Mouse (Mus musculus) forebrain, embryonic 15.5 days (tissue): Measurements from ENCODE around the gene Nol4l. TPM values are rescaled to one million over a fixed set of nuclear protein-coding genes. Genes with fewer than 3 reads are reported as not detected.

Experiments
- ATAC-seq: fragments of 200-750 bp; cut with Nextera tagmentation; replicated peaks from 2 replicates; pipeline ENCODE4 v1.8.0; 2017; ENCODE audit warnings: mild to moderate bottlenecking, moderate TSS enrichment, moderate library complexity
- H3K27ac ChIP-seq: fragments of 300-500 bp; sonication (generic); replicated peaks from 2 replicates; pipeline ENCODE4 v1.5.1; 2015; ENCODE audit warnings: mild to moderate bottlenecking, inconsistent platforms
- H3K27me3 ChIP-seq: fragments of 300-500 bp; sonication (generic); 2 replicates; pipeline ENCODE4 v1.6.1; 2015; ENCODE audit warnings: inconsistent platforms
- H3K36me3 ChIP-seq: fragments of 300-500 bp; sonication (generic); 2 replicates; pipeline ENCODE4 v1.6.1; 2015; ENCODE audit warnings: mild to moderate bottlenecking, inconsistent platforms
- H3K4me1 ChIP-seq: fragments of 300-500 bp; sonication (generic); 2 replicates; pipeline ENCODE4 v1.6.1; 2015; ENCODE audit warnings: inconsistent platforms
- H3K4me2 ChIP-seq: fragments of 300-500 bp; sonication (generic); replicated peaks from 2 replicates; pipeline ENCODE4 v1.6.1; 2015; ENCODE audit warnings: mild to moderate bottlenecking, inconsistent platforms
- H3K4me3 ChIP-seq: fragments of 300-500 bp; sonication (generic); 2 replicates; pipeline ENCODE4 v1.5.1; 2015; ENCODE audit warnings: mild to moderate bottlenecking, inconsistent platforms
- H3K9ac ChIP-seq: fragments of 300-500 bp; sonication (generic); replicated peaks from 2 replicates; pipeline ENCODE4 v1.6.1; 2015; ENCODE audit warnings: mild to moderate bottlenecking, inconsistent platforms
- H3K9me3 ChIP-seq: fragments of 300-500 bp; sonication (generic); 2 replicates; pipeline ENCODE4 v1.6.1; 2016; ENCODE audit warnings: inconsistent platforms
- WGBS: fragments of 180-500 bp; shearing (Covaris S2); methylation state at CpG from one replicate; pipeline ENCODE4 v1.1.7; 2015; ENCODE audit warnings: mixed read lengths; 5-methylcytosine and 5-hydroxymethylcytosine counted together
- polyA plus RNA-seq: library from polyadenylated mRNA; unstranded; fragments of >200 nt; fragmentation: Nextera tagmentation; extraction: Ambion mirVana; gene quantifications from 2 replicates; pipeline ENCODE4 v1.2.1, GENCODE M21; 2015

The Nol4l gene
- polyA plus RNA-seq, 1 experiment from 2014 or later = 44.8 TPM

GRCm38 (mm10) chr2:153557259-153557658, 27.5 kb upstream of the Nol4l start:
- no peak for ATAC-seq
- no peak overlapping the region for H3K27ac ChIP-seq
- no peaks in the 10 kb centered on the region for H3K36me3 ChIP-seq
- H3K4me2 ChIP-seq = no peak overlapping the region
- peaks cover 26% of the 10 kb centered on the region for H3K4me1 ChIP-seq
- H3K27me3 ChIP-seq = no peaks in the 10 kb centered on the region
- WGBS = 86% methylated on average over 4 of the region's 4 CpGs
- no peak overlapping the region for H3K9ac ChIP-seq
- no peaks in the 10 kb centered on the region for H3K9me3 ChIP-seq
- no peak overlapping the region for H3K4me3 ChIP-seq

- H3K27me3 ChIP-seq = no peaks in the 10 kb centered on the region
- no peak for ATAC-seq
- no peak overlapping the region for H3K27ac ChIP-seq
- no peaks in the 10 kb centered on the region for H3K36me3 ChIP-seq
- no peaks in the 10 kb centered on the region for H3K9me3 ChIP-seq
- no peak overlapping the region for H3K4me2 ChIP-seq
- peaks cover 20% of the 10 kb centered on the region for H3K4me1 ChIP-seq
- H3K4me3 ChIP-seq = no peak overlapping the region
- no peak overlapping the region for H3K9ac ChIP-seq
- WGBS = 61% methylated on average over 9 of the region's 9 CpGs
Observed at GRCm38 (mm10) chr2:153556208-153556607, 26.4 kb upstream of the Nol4l start.

- Histone ChIP-seq H3K9me3 (no peaks in the 10 kb centered on the region), H3K4me2 (no peak overlapping the region), H3K4me1 (peaks cover 4% of the 10 kb centered on the region), H3K4me3 (no peak overlapping the region), H3K27ac (no peak overlapping the region), H3K9ac (no peak overlapping the region), H3K27me3 (no peaks in the 10 kb centered on the region), H3K36me3 (no peaks in the 10 kb centered on the region)
- 84% methylated on average over 7 of the region's 7 CpGs for WGBS
- no peak for ATAC-seq
Observed at GRCm38 (mm10) chr2:153554543-153554942, 24.8 kb upstream of the Nol4l start.

GRCm38 (mm10) chr2:153549486-153549885, 19.7 kb upstream of the Nol4l start:
- H3K4me2 ChIP-seq = no peak overlapping the region
- peaks cover 17% of the 10 kb centered on the region for H3K4me1 ChIP-seq
- no peak overlapping the region for H3K4me3 ChIP-seq
- no peaks in the 10 kb centered on the region for H3K36me3 ChIP-seq
- no peak for ATAC-seq
- no peaks in the 10 kb centered on the region for H3K27me3 ChIP-seq
- 82% methylated on average over 8 of the region's 8 CpGs for WGBS
- H3K9me3 ChIP-seq = no peaks in the 10 kb centered on the region
- no peak overlapping the region for H3K27ac ChIP-seq
- no peak overlapping the region for H3K9ac ChIP-seq

GRCm38 (mm10) chr2:153548221-153548923, 18.6 kb upstream of the Nol4l start:
- ATAC-seq = peak; percentile 48; the same call in 1 of the 2 replicates
- Histone ChIP-seq H3K27me3 (no peaks in the 10 kb centered on the region), H3K4me3 (no peak overlapping the region), H3K4me1 (peaks cover 17% of the 10 kb centered on the region), H3K9ac (no peak overlapping the region), H3K9me3 (no peaks in the 10 kb centered on the region), H3K4me2 (no peak overlapping the region), H3K27ac (peak overlapping the region; percentile 32; the same call in 1 of the 2 replicates), H3K36me3 (no peaks in the 10 kb centered on the region)
- 23% methylated on average over 14 of the region's 14 CpGs for WGBS

GRCm38 (mm10) chr2:153547633-153548032, 17.9 kb upstream of the Nol4l start:
- no peaks in the 10 kb centered on the region for H3K36me3 ChIP-seq
- no peak overlapping the region for H3K4me3 ChIP-seq
- no peak overlapping the region for H3K4me2 ChIP-seq
- ATAC-seq = 0 out of 2 replicates have a peak, but pooled peaks have one; percentile 7
- 83% methylated on average over 3 of the region's 3 CpGs for WGBS
- H3K9ac ChIP-seq = no peak overlapping the region
- H3K9me3 ChIP-seq = no peaks in the 10 kb centered on the region
- no peak overlapping the region for H3K27ac ChIP-seq
- peaks cover 17% of the 10 kb centered on the region for H3K4me1 ChIP-seq
- no peaks in the 10 kb centered on the region for H3K27me3 ChIP-seq

GRCm38 (mm10) chr2:153546972-153547371, 17.2 kb upstream of the Nol4l start:
- H3K27me3 ChIP-seq = no peaks in the 10 kb centered on the region
- no peak overlapping the region for H3K4me2 ChIP-seq
- no peak for ATAC-seq
- H3K36me3 ChIP-seq = no peaks in the 10 kb centered on the region
- 61% methylated on average over 4 of the region's 4 CpGs for WGBS
- no peak overlapping the region for H3K27ac ChIP-seq
- H3K4me1 ChIP-seq = peaks cover 17% of the 10 kb centered on the region
- H3K4me3 ChIP-seq = no peak overlapping the region
- no peaks in the 10 kb centered on the region for H3K9me3 ChIP-seq
- H3K9ac ChIP-seq = no peak overlapping the region

- 45% methylated on average over 5 of the region's 5 CpGs for WGBS
- Histone ChIP-seq H3K9ac (no peak overlapping the region), H3K4me3 (no peak overlapping the region), H3K27me3 (no peaks in the 10 kb centered on the region), H3K9me3 (no peaks in the 10 kb centered on the region), H3K4me1 (peaks cover 17% of the 10 kb centered on the region), H3K36me3 (no peaks in the 10 kb centered on the region), H3K4me2 (no peak overlapping the region), H3K27ac (no peak overlapping the region)
- no peak for ATAC-seq
Observed at GRCm38 (mm10) chr2:153546471-153546870, 16.7 kb upstream of the Nol4l start.

GRCm38 (mm10) chr2:153544771-153545170, 15.0 kb upstream of the Nol4l start:
- H3K36me3 ChIP-seq = no peaks in the 10 kb centered on the region
- no peak overlapping the region for H3K9ac ChIP-seq
- H3K4me2 ChIP-seq = no peak overlapping the region
- H3K27me3 ChIP-seq = no peaks in the 10 kb centered on the region
- no peak overlapping the region for H3K27ac ChIP-seq
- no peak overlapping the region for H3K4me3 ChIP-seq
- WGBS = 63% methylated on average over 4 of the region's 4 CpGs
- H3K4me1 ChIP-seq = peaks cover 17% of the 10 kb centered on the region
- ATAC-seq = no peak
- no peaks in the 10 kb centered on the region for H3K9me3 ChIP-seq

GRCm38 (mm10) chr2:153543911-153544730, 14.3 kb upstream of the Nol4l start:
- WGBS = 83% methylated on average over 8 of the region's 8 CpGs
- ATAC-seq = no peak
- no peak overlapping the region for H3K4me3 ChIP-seq
- no peak overlapping the region for H3K9ac ChIP-seq
- H3K9me3 ChIP-seq = no peaks in the 10 kb centered on the region
- no peaks in the 10 kb centered on the region for H3K27me3 ChIP-seq
- no peaks in the 10 kb centered on the region for H3K36me3 ChIP-seq
- H3K4me1 ChIP-seq = peaks cover 17% of the 10 kb centered on the region
- H3K27ac ChIP-seq = no peak overlapping the region
- no peak overlapping the region for H3K4me2 ChIP-seq

GRCm38 (mm10) chr2:153542936-153543668, 13.3 kb upstream of the Nol4l start:
- no peaks in the 10 kb centered on the region for H3K36me3 ChIP-seq
- no peaks in the 10 kb centered on the region for H3K27me3 ChIP-seq
- no peak overlapping the region for H3K4me3 ChIP-seq
- no peak overlapping the region for H3K9ac ChIP-seq
- ATAC-seq = no peak
- 85% methylated on average over 8 of the region's 8 CpGs for WGBS
- no peak overlapping the region for H3K27ac ChIP-seq
- H3K4me2 ChIP-seq = no peak overlapping the region
- no peaks in the 10 kb centered on the region for H3K9me3 ChIP-seq
- H3K4me1 ChIP-seq = peaks cover 8% of the 10 kb centered on the region

- Histone ChIP-seq H3K27me3 (no peaks in the 10 kb centered on the region), H3K4me2 (no peak overlapping the region), H3K36me3 (no peaks in the 10 kb centered on the region), H3K9me3 (no peaks in the 10 kb centered on the region), H3K4me3 (no peak overlapping the region), H3K4me1 (no peaks in the 10 kb centered on the region), H3K27ac (no peak overlapping the region), H3K9ac (no peak overlapping the region)
- ATAC-seq = no peak
- 86% methylated on average over 3 of the region's 3 CpGs for WGBS
Observed at GRCm38 (mm10) chr2:153538898-153539297, 9.1 kb upstream of the Nol4l start.
